Mouse (Mus musculus) MEL (cell line): Measurements from ENCODE around the gene Wfdc9. TPM values are rescaled to one million over a fixed set of nuclear protein-coding genes. Genes with fewer than 3 reads are reported as not detected.
"Not testable (repeated sequence)": the region's sequence is repeated elsewhere in the genome, so short reads cannot be mapped to it uniquely, and the experiment has no call there.

Experiments
- DNase-seq: peaks from one replicate; pipeline ENCODE4 v3.0.0; 2011; ENCODE audit warnings: low read depth, low spot score
- H3K27ac ChIP-seq: 2 replicates; pipeline ENCODE4 v1.5.1; 2012; ENCODE audit warnings: low read depth, mild to moderate bottlenecking, control low read depth, low read length, moderate library complexity; ENCODE audit not compliant: control insufficient read depth
- H3K27me3 ChIP-seq, 2 experiments: fragments of 150-350 bp in 1 of 2; sonication (generic) in 1 of 2; 2 replicates each; pipeline ENCODE4 v1.6.1; 2012; ENCODE audit warnings: low read length in 2 of 2, mild to moderate bottlenecking in 2 of 2, improper control_type of control experiment in 1 of 2, moderate library complexity in 1 of 2; ENCODE audit not compliant: insufficient read depth in 2 of 2, control insufficient read depth in 1 of 2
- H3K36me3 ChIP-seq, 2 experiments: 2 replicates each; pipeline ENCODE4 v1.6.1; 2012 to 2014; ENCODE audit warnings: low read length in 2 of 2, improper control_type of control experiment in 1 of 2, inconsistent platforms in 1 of 2, mild to moderate bottlenecking in 1 of 2; ENCODE audit not compliant: insufficient read depth in 2 of 2, control insufficient read depth in 1 of 2
- H3K4me1 ChIP-seq, 2 experiments: fragments of 150-350 bp in 1 of 2; sonication (generic) in 1 of 2; 2 replicates each; pipeline ENCODE4 v1.6.1; 2012; ENCODE audit warnings: low read length in 2 of 2, improper control_type of control experiment in 1 of 2, mild to moderate bottlenecking in 1 of 2; ENCODE audit not compliant: insufficient read depth in 2 of 2, control insufficient read depth in 1 of 2
- H3K4me3 ChIP-seq, 2 experiments: fragments of 150-350 bp in 1 of 2; sonication (generic) in 1 of 2; 2 replicates each; pipeline ENCODE4 v1.5.1; 2012; ENCODE audit warnings: low read depth in 2 of 2, low read length in 2 of 2, mild to moderate bottlenecking in 2 of 2, moderate library complexity in 2 of 2, control low read depth in 1 of 2, improper control_type of control experiment in 1 of 2; ENCODE audit not compliant: control insufficient read depth in 1 of 2, insufficient read depth in 1 of 2
- H3K79me2 ChIP-seq: 2 replicates; pipeline ENCODE4 v1.6.1; 2012; ENCODE audit warnings: mild to moderate bottlenecking, low read length, moderate library complexity; ENCODE audit not compliant: control insufficient read depth, poor library complexity, insufficient read depth
- H3K9ac ChIP-seq: 2 replicates; pipeline ENCODE4 v1.6.1; 2012; ENCODE audit warnings: low read depth, mild to moderate bottlenecking, control low read depth, low read length, moderate library complexity; ENCODE audit not compliant: control insufficient read depth, poor library complexity, severe bottlenecking
- H3K9me3 ChIP-seq: fragments of 150-350 bp; sonication (generic); replicated peaks from 2 replicates; pipeline ENCODE4 v1.6.1; 2012; ENCODE audit warnings: mild to moderate bottlenecking, low read length, improper control_type of control experiment, moderate library complexity; ENCODE audit not compliant: insufficient read depth
- CHD2 ChIP-seq: IDR thresholded peaks from 2 replicates; pipeline ENCODE4 v1.6.1; 2011; ENCODE audit warnings: low read length, improper control_type of control experiment
- CTCF ChIP-seq, 3 experiments: IDR thresholded peaks in 2 of 3; conservative IDR thresholded peaks in 1 of 3; 2 replicates each; pipeline ENCODE4 v1.5.1; 2011 to 2012; ENCODE audit warnings: low read length in 3 of 3, low read depth in 2 of 3, mild to moderate bottlenecking in 2 of 3, improper control_type of control experiment in 1 of 3, inconsistent platforms in 1 of 3, mixed read lengths in 1 of 3, moderate library complexity in 1 of 3; ENCODE audit not compliant: control insufficient read depth in 1 of 3, insufficient read depth in 1 of 3, poor library complexity in 1 of 3, severe bottlenecking in 1 of 3
- E2F4 ChIP-seq: IDR thresholded peaks from 2 replicates; pipeline ENCODE4 v1.6.1; 2011; ENCODE audit warnings: low read depth, low read length, improper control_type of control experiment, borderline replicate concordance
- ETS1 ChIP-seq: IDR thresholded peaks from 2 replicates; pipeline ENCODE4 v1.6.1; 2012; ENCODE audit warnings: low read depth, mild to moderate bottlenecking, inconsistent platforms, low read length, improper control_type of control experiment, moderate library complexity
- GABPA ChIP-seq: IDR thresholded peaks from 2 replicates; pipeline ENCODE4 v1.6.1; 2012; ENCODE audit warnings: low read depth, mild to moderate bottlenecking, inconsistent platforms, low read length, improper control_type of control experiment, moderate library complexity
- GATA1 ChIP-seq: IDR thresholded peaks from 2 replicates; pipeline ENCODE4 v1.6.1; 2011; ENCODE audit warnings: low read depth, low read length, improper control_type of control experiment
- HCFC1 ChIP-seq: IDR thresholded peaks from 2 replicates; pipeline ENCODE4 v1.6.1; 2012; ENCODE audit warnings: low read depth, mild to moderate bottlenecking, inconsistent platforms, low read length, improper control_type of control experiment, moderate library complexity
- KAT2A ChIP-seq: conservative IDR thresholded peaks from 2 replicates; pipeline ENCODE4 v1.6.1; 2012; ENCODE audit warnings: low read depth, low read length, improper control_type of control experiment, inconsistent platforms
- MAX ChIP-seq: IDR thresholded peaks from 2 replicates; pipeline ENCODE4 v1.6.1; 2011; ENCODE audit warnings: low read length, improper control_type of control experiment
- MEF2A ChIP-seq: IDR thresholded peaks from 2 replicates; pipeline ENCODE4 v1.6.1; 2014; ENCODE audit warnings: low read depth, mild to moderate bottlenecking, inconsistent platforms, low read length, improper control_type of control experiment; ENCODE audit not compliant: poor library complexity, insufficient replicate concordance, severe bottlenecking; ENCODE audit errors: extremely low read depth
- MXI1 ChIP-seq: IDR thresholded peaks from 2 replicates; pipeline ENCODE4 v1.6.1; 2011; ENCODE audit warnings: mild to moderate bottlenecking, low read depth, low read length, improper control_type of control experiment
- NRF1 ChIP-seq: IDR thresholded peaks from 2 replicates; pipeline ENCODE4 v1.6.1; 2014; ENCODE audit warnings: low read depth, mild to moderate bottlenecking, inconsistent platforms, low read length, improper control_type of control experiment, moderate library complexity; ENCODE audit not compliant: poor library complexity, insufficient read depth, severe bottlenecking
- POLR2AphosphoS2 ChIP-seq: IDR thresholded peaks from 2 replicates; pipeline ENCODE4 v1.6.1; 2011; ENCODE audit warnings: low read length, improper control_type of control experiment
- POLR2AphosphoS5 ChIP-seq: IDR thresholded peaks from 2 replicates; pipeline ENCODE4 v1.6.1; 2012; ENCODE audit warnings: low read depth, borderline replicate concordance, mild to moderate bottlenecking, inconsistent platforms, low read length, moderate library complexity, mixed read lengths
- RAD21 ChIP-seq: IDR thresholded peaks from 2 replicates; pipeline ENCODE4 v1.6.1; 2011; ENCODE audit warnings: mild to moderate bottlenecking, low read depth, low read length, improper control_type of control experiment
- SIN3A ChIP-seq: IDR thresholded peaks from 2 replicates; pipeline ENCODE4 v1.6.1; 2012; ENCODE audit warnings: low read length, improper control_type of control experiment, inconsistent platforms
- TAL1 ChIP-seq: IDR thresholded peaks from 2 replicates; pipeline ENCODE4 v1.6.1; 2012; ENCODE audit warnings: mild to moderate bottlenecking, inconsistent platforms, low read length, moderate library complexity, mixed read lengths
- TCF12 ChIP-seq: IDR thresholded peaks from 2 replicates; pipeline ENCODE4 v1.6.1; 2014; ENCODE audit warnings: low read depth, mild to moderate bottlenecking, inconsistent platforms, low read length, improper control_type of control experiment, moderate library complexity
- USF2 ChIP-seq, 2 experiments: IDR thresholded peaks; 2 replicates each; pipeline ENCODE4 v1.6.1; 2011 to 2012; ENCODE audit warnings: improper control_type of control experiment in 2 of 2, low read length in 2 of 2, borderline replicate concordance in 1 of 2, inconsistent platforms in 1 of 2, low read depth in 1 of 2, mild to moderate bottlenecking in 1 of 2; ENCODE audit not compliant: insufficient read depth in 1 of 2
- ZC3H11A ChIP-seq: IDR thresholded peaks from 2 replicates; pipeline ENCODE4 v1.6.1; 2012; ENCODE audit warnings: low read depth, mild to moderate bottlenecking, inconsistent platforms, low read length, improper control_type of control experiment
- ZKSCAN1 ChIP-seq: IDR thresholded peaks from 2 replicates; pipeline ENCODE4 v1.6.1; 2012; ENCODE audit warnings: low read depth, mild to moderate bottlenecking, inconsistent platforms, low read length, improper control_type of control experiment, moderate library complexity
- ZNF384 ChIP-seq: IDR thresholded peaks from 2 replicates; pipeline ENCODE4 v1.6.1; 2012; ENCODE audit warnings: low read depth, mild to moderate bottlenecking, inconsistent platforms, low read length, improper control_type of control experiment
- polyA plus RNA-seq, 2 experiments: library from polyadenylated mRNA; stranded (reverse) in 1 of 2; unstranded in 1 of 2; fragments of >175 nt in 1 of 2; fragments of >200 nt in 1 of 2; gene quantifications; 2 replicates each; pipeline versions ENCODE4 v1.2.1 to v1.2.4; 2012; ENCODE audit warnings: low replicate concordance in 2 of 2, low read depth in 1 of 2; ENCODE audit not compliant: insufficient read length in 2 of 2, insufficient read depth in 1 of 2, missing spikeins in 1 of 2
- total RNA-seq: library from RNA; depleted of rRNA; stranded (reverse); fragments of 300-350 nt; gene quantifications from 2 replicates; pipeline ENCODE4 v1.2.3, GENCODE M21; 2012

Gene Wfdc9
- total and polyA plus RNA-seq, 3 experiments = not detected

DNA sequence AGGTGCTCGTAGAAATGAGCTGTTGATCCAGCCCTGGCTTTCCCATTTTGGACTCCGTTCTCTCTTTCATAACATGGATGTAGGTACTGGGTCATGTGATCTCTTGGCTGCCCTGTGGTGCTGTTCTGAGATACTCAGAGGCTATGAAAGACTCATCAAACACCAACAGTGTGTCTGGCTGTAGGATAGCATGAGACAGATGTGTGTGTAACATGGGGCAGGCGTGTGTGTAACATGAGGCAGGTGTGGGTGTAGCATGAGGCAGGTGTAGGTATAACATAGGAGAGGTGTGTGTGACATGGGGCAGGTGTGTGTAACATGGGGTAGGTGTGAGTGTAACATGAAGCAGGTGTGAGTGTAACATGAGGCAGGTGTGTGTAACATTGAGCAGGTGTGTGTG, 41.0 kb downstream of the Wfdc9 start:
- H3K4me1 ChIP-seq = no peaks in the 10 kb centered on the region
- no peak for DNase-seq
- TF ChIP-seq ETS1 = no peak
- TF ChIP-seq TCF12 = no peak
- no peak for TF ChIP-seq SIN3A
- no peak for TF ChIP-seq POLR2AphosphoS2
- TF ChIP-seq ZC3H11A = no peak
- TF ChIP-seq KAT2A = no peak
- TF ChIP-seq TAL1 = no peak
- no peak for TF ChIP-seq USF2 (IDR thresholded peaks at IDR 0.05; ENCODE audit: borderline replicate concordance in 1 of 2, insufficient read depth in 1 of 2, low read depth in 1 of 2, low read length in 2 of 2)
- no peak for TF ChIP-seq CTCF (IDR thresholded peaks at IDR 0.05 in 2 of 3, conservative IDR thresholded peaks at IDR 0.05 in 1 of 3; ENCODE audit: control insufficient read depth in 1 of 3, insufficient read depth in 1 of 3, low read depth in 2 of 3, low read length in 3 of 3, poor library complexity in 1 of 3, severe bottlenecking in 1 of 3)
- TF ChIP-seq ZNF384 = no peak
- TF ChIP-seq GATA1 = no peak
- no peak for TF ChIP-seq CHD2
- no peak for TF ChIP-seq RAD21
- TF ChIP-seq POLR2AphosphoS5 = no peak; the same call in 1 of the 2 replicates
- TF ChIP-seq MAX = no peak
- no peak for TF ChIP-seq GABPA
- TF ChIP-seq, all 39 proteins: peak for 0
- Histone ChIP-seq H3K27me3 (0 out of 4 replicates have a peak, but pooled peaks cover 0 to under 1% of the 10 kb centered on the region in 2 experiments), H3K36me3 (no peaks in the 10 kb centered on the region), H3K9ac (no peak overlapping the region), H3K9me3 (no peaks in the 10 kb centered on the region), H3K79me2 (no peaks in the 10 kb centered on the region), H3K4me3 (no peak overlapping the region), H3K27ac (no peak overlapping the region)

DNA sequence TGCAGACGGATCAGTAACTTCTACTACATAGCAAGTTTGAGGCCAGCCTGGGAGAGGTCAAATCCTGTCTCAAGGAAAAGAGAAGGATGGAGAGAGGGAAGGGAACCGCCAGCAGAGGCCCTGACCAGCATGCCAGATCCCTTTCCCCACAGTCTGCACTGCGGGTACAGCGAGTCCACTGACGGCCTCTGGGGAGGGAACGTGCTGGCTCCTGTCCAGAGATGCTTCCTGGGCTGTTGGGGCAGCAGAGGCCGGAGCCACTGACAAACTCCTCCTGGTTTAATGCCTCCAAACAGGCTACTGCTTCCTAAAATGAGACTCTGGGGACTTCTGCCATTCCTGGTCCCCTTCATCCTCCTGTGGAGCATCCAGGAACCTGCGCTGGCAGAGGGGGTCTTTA, 42.9 kb downstream of the Wfdc9 start, which contains the start of the genes Wfdc6b and Wfdc8:
Gene Wfdc6b (plus strand): TSS at position 52 of the 400 bp plus-strand sequence.
Gene Wfdc8 (minus strand): TSS at position 156 of the 400 bp plus-strand sequence.
- DNase-seq, H3K27me3 ChIP-seq, H3K9me3 ChIP-seq, H3K4me1 ChIP-seq, H3K4me3 ChIP-seq, H3K27ac ChIP-seq, H3K79me2 ChIP-seq, H3K9ac ChIP-seq, H3K36me3 ChIP-seq: not testable (repeated sequence)

DNA sequence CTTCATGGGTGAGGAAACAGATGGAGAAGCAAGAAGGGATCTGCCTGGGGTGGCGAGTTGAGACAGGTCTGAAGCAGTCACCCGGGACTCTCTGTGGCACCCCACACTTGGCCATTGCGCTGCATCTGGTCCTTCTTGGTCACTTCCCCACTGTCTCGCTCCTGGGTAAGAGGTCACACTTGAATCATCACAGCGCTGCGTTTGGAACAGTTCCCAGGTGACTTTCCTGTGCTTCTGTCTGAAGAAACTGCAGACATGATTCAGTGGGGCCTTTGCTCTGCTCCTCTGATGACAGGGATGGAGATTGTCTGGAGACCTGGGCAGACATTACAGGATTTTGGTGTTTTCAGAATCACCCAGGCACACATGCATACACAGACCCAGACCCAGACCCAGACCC, 47.6 kb downstream of the Wfdc9 start:
- no peaks in the 10 kb centered on the region for H3K36me3 ChIP-seq
- no peak for DNase-seq
- H3K9me3 ChIP-seq = no peaks in the 10 kb centered on the region
- H3K27me3 ChIP-seq = peaks cover 7 to 16% of the 10 kb centered on the region in 2 experiments
- no peaks in the 10 kb centered on the region for H3K4me1 ChIP-seq
- no peak overlapping the region for H3K4me3 ChIP-seq
- H3K9ac ChIP-seq = no peak overlapping the region
- TF ChIP-seq HCFC1 (no peak), TCF12 (no peak), ZC3H11A (no peak), POLR2AphosphoS2 (no peak), MEF2A (no peak), GATA1 (no peak), GABPA (no peak), E2F4 (no peak), NRF1 (no peak), ZKSCAN1 (no peak), CTCF (IDR thresholded peaks at IDR 0.05 in 2 of 3, conservative IDR thresholded peaks at IDR 0.05 in 1 of 3; ENCODE audit: control insufficient read depth in 1 of 3, insufficient read depth in 1 of 3, low read depth in 2 of 3, low read length in 3 of 3, poor library complexity in 1 of 3, severe bottlenecking in 1 of 3) (no peak), MXI1 (no peak), CHD2 (no peak)
- no peak overlapping the region for H3K27ac ChIP-seq
- H3K79me2 ChIP-seq = no peaks in the 10 kb centered on the region
